Mouse (Mus musculus) forebrain, embryonic 13.5 days (tissue): Measurements from ENCODE around the gene Frg2f1. TPM values are rescaled to one million over a fixed set of nuclear protein-coding genes. Genes with fewer than 3 reads are reported as not detected.
"Not testable (repeated sequence)": the region's sequence is repeated elsewhere in the genome, so short reads cannot be mapped to it uniquely, and the experiment has no call there.

ENCODE experiments used
- ATAC-seq: fragments of 200-750 bp; cut with Nextera tagmentation; 2 replicates; pipeline ENCODE4 v1.8.0; 2017
- H3K27ac ChIP-seq: fragments of 300-500 bp; sonication (generic); 2 replicates; pipeline ENCODE4 v1.5.1; 2015; ENCODE audit warnings: inconsistent platforms, mild to moderate bottlenecking, moderate library complexity
- H3K27me3 ChIP-seq: fragments of 300-500 bp; sonication (generic); 2 replicates; pipeline ENCODE4 v1.6.1; 2015; ENCODE audit warnings: mild to moderate bottlenecking, inconsistent platforms
- H3K36me3 ChIP-seq: fragments of 300-500 bp; sonication (generic); 2 replicates; pipeline ENCODE4 v1.6.1; 2015; ENCODE audit warnings: mild to moderate bottlenecking, inconsistent platforms; ENCODE audit not compliant: poor library complexity, severe bottlenecking
- H3K4me1 ChIP-seq: fragments of 300-500 bp; sonication (generic); 2 replicates; pipeline ENCODE4 v1.6.1; 2015; ENCODE audit warnings: inconsistent platforms
- H3K4me2 ChIP-seq: fragments of 300-500 bp; sonication (generic); 2 replicates; pipeline ENCODE4 v1.6.1; 2015; ENCODE audit warnings: inconsistent platforms, mild to moderate bottlenecking, moderate library complexity
- H3K4me3 ChIP-seq: fragments of 300-500 bp; sonication (generic); 2 replicates; pipeline ENCODE4 v1.5.1; 2015; ENCODE audit warnings: mild to moderate bottlenecking, inconsistent platforms
- H3K9ac ChIP-seq: fragments of 300-500 bp; sonication (generic); 2 replicates; pipeline ENCODE4 v1.6.1; 2015; ENCODE audit warnings: mild to moderate bottlenecking, inconsistent platforms
- H3K9me3 ChIP-seq: fragments of 300-500 bp; sonication (generic); replicated peaks from 2 replicates; pipeline ENCODE4 v1.6.1; 2016; ENCODE audit warnings: inconsistent platforms
- WGBS: fragments of 180-500 bp; shearing (Covaris S2); methylation state at CpG from one replicate; pipeline ENCODE4 v1.1.7; 2015; 5-methylcytosine and 5-hydroxymethylcytosine counted together
- polyA plus RNA-seq: library from polyadenylated mRNA; unstranded; fragments of >200 nt; fragmentation: Nextera tagmentation; extraction: Ambion mirVana; gene quantifications from 2 replicates; pipeline ENCODE4 v1.2.1, GENCODE M21; 2015

The Frg2f1 gene
- polyA plus RNA-seq, 1 experiment from 2014 or later = 4.8 TPM

DNA sequence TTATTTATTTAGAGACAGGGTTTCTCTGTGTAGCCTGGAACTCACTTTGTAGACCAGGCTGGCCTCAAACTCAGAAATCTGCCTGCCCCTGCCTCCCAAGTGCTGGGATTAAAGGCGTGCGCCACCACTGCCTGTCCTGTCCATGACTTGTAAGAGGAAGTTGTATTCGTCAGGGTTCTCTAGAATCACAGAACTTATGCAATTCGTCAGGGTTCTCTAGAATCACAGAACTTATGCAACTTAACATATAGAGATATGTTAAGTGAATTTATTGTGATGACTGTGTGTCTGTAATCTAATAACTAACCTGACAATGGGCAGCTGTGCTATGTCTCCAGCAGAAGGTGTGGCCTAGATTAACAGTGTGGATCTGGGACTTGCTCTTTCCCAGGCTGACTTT, 2.7 kb downstream of the Frg2f1 start, which contains the start of gene Foxj3:
Foxj3 (plus strand) TSS at position 390 of the 400 bp plus-strand sequence.
- H3K4me3 ChIP-seq, H3K4me2 ChIP-seq, H3K9ac ChIP-seq, H3K27me3 ChIP-seq, H3K9me3 ChIP-seq, H3K36me3 ChIP-seq, H3K27ac ChIP-seq, ATAC-seq: not testable (repeated sequence)
- WGBS = 93% methylated on average over 4 of the region's 4 CpGs
- H3K4me1 ChIP-seq = peaks cover 18% of the 10 kb centered on the region

DNA sequence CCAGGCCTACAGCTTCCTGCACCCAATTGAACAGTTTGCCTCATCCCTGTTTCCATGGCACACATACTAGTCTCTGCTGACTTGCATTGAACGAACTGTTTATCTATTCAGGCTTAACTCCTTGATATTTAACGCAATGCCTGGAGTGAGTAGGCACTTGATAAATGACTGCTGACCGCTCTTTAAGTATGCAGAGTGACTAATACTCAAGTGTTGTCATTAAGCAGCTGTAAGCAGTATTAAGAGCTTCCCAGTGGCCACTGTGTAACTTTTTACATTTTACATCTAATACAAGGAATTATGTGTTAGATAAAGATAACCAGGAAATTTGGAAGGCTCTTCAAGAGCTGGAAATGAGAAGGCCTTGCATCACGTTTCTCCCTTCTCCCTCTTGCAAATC, 4.2 kb downstream of the Frg2f1 start:
- peaks cover 5% of the 10 kb centered on the region; the same call in 1 of the 2 replicates for H3K4me1 ChIP-seq
- no peaks in the 10 kb centered on the region for H3K36me3 ChIP-seq
- no peaks in the 10 kb centered on the region for H3K27me3 ChIP-seq
- H3K9me3 ChIP-seq = no peaks in the 10 kb centered on the region
- H3K4me3 ChIP-seq = no peak overlapping the region
- WGBS = 59% methylated on average over 4 of the region's 4 CpGs
- no peak overlapping the region for H3K9ac ChIP-seq
- H3K27ac ChIP-seq = no peak overlapping the region
- ATAC-seq = no peak
- H3K4me2 ChIP-seq = no peak overlapping the region

DNA sequence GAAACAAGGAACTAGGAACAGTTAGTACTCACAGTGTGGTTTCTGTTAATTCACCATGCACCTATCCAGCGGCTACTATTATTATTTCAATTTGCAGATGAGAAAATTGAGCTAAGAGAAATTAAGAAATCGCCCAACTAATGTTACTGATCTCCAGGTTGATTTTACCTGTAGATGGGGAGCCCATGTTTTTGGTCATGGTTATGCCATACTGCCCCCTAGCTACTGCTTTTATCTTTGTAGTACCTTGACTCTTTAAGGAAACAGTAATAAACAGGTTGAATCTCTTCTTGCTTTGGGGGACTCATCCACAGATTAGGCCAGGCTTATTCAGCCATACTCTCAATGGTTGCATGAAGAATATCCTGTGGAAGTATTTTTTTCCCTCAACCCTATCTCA, 7.5 kb downstream of the Frg2f1 start:
- Histone ChIP-seq H3K4me1 (no peaks in the 10 kb centered on the region), H3K4me2 (no peak overlapping the region), H3K36me3 (no peaks in the 10 kb centered on the region), H3K27me3 (no peaks in the 10 kb centered on the region), H3K27ac (no peak overlapping the region), H3K4me3 (no peak overlapping the region), H3K9ac (no peak overlapping the region), H3K9me3 (no peaks in the 10 kb centered on the region)
- no peak for ATAC-seq
- 71% methylated on average over 2 of the region's 2 CpGs for WGBS

DNA sequence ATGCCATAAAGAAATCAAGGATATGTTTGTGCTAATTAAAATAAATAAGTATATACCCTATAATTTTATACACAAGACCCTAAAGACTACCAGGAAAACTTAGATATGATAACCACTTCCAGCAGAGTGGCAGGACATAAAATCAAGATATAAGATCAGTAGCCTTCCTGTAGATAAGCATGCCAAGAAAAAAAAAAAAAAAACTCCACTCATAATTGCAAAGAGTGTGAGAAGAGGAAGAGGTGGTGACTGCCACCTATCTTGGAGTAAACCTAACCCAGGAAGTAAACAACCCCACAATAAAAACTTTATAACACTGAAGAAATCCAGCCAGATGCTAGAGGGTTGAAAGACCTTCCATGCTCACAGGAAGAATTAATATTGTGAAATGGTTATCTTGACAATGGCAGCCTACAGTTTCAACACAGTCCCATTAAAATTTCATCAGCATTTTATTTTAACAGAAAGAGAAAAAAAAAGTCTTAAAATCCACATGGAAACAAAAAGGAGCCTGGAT, 12.9 kb downstream of the Frg2f1 start:
- no peak overlapping the region for H3K9ac ChIP-seq
- ATAC-seq = no peak
- H3K36me3 ChIP-seq = no peaks in the 10 kb centered on the region
- no peak overlapping the region for H3K27ac ChIP-seq
- H3K27me3 ChIP-seq = no peaks in the 10 kb centered on the region
- no peak overlapping the region for H3K4me2 ChIP-seq
- H3K9me3 ChIP-seq = no peaks in the 10 kb centered on the region
- H3K4me1 ChIP-seq = no peaks in the 10 kb centered on the region; the same call in 1 of the 2 replicates
- no peak overlapping the region for H3K4me3 ChIP-seq

DNA sequence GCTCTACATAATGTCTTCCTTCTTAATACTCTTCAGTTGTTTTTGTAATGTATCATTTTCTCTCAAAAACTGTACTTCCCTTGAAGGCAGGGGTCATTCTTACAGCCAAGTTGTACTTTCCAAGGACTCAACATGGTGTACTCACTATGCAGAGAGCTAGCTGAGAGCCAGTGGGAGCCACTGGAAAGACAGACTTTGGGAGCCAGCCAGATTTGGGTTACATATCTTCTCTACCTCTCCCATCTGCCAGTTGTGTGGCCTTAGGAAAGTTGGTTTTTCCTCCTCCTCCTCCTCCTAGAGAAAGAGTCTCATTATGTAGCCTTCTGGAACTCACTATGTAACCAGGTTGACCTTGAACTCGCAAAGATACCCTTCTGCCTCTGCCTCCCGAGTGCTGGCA, 14.9 kb downstream of the Frg2f1 start:
- peak overlapping the region; percentile 69 for H3K27ac ChIP-seq
- no peak for ATAC-seq
- no peak overlapping the region for H3K4me2 ChIP-seq
- H3K4me3 ChIP-seq = no peak overlapping the region
- H3K4me1 ChIP-seq = no peaks in the 10 kb centered on the region; the same call in 1 of the 2 replicates
- 89% methylated on average over 2 of the region's 2 CpGs for WGBS
- H3K9ac ChIP-seq = no peak overlapping the region
- H3K9me3 ChIP-seq = no peaks in the 10 kb centered on the region
- H3K36me3 ChIP-seq = no peaks in the 10 kb centered on the region
- H3K27me3 ChIP-seq = no peaks in the 10 kb centered on the region

DNA sequence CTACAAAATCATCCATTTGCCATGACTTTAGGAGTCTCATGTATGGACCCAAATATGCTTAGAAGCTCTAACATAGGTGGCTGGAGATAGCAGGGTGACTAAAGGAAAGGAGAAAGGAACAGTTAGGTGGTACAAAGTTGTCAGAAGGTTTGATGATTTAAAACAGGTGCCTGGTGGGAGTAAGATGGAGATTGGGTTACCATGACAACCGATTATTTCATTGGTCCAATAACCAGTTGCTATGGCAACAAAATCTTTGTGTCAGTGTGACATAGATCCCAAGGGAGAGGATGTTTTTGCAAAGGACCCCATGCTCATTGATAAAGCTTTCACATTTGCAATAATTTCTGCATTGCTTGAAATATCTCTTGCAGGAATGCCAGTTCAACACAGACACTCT, 15.3 kb downstream of the Frg2f1 start:
- no peak overlapping the region for H3K4me2 ChIP-seq
- no peak overlapping the region for H3K9ac ChIP-seq

DNA sequence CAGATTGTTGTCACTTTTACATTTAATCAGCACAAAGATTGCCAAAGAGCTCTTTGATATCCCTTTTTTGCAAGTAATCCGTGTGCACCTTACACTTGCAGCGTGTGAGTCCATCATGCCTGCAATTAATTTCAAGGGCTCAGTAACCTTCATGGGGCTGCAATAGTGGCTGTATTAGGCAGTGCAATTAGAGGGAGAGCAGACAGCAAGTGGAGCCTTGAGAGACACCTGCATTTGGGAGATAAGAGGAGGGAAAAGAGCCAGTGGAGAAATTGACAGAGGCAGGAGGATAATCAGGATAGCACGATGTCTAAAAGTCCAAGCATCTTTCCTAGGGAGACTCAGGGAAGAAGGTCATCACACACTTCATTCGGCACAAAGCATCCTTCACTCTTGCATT, 15.8 kb downstream of the Frg2f1 start:
- H3K36me3 ChIP-seq = no peaks in the 10 kb centered on the region
- no peak for ATAC-seq
- no peak overlapping the region for H3K9ac ChIP-seq
- no peak overlapping the region for H3K4me3 ChIP-seq
- no peak overlapping the region for H3K4me2 ChIP-seq
- H3K4me1 ChIP-seq = no peaks in the 10 kb centered on the region; the same call in 1 of the 2 replicates
- H3K9me3 ChIP-seq = no peaks in the 10 kb centered on the region
- H3K27ac ChIP-seq = peak overlapping the region; percentile 44
- H3K27me3 ChIP-seq = no peaks in the 10 kb centered on the region
- WGBS = 67% methylated on average over 4 of the region's 4 CpGs

More for the DNA sequence above, 15.3 kb downstream of the Frg2f1 start:
- Histone ChIP-seq H3K27me3 (no peaks in the 10 kb centered on the region), H3K9me3 (no peaks in the 10 kb centered on the region), H3K36me3 (no peaks in the 10 kb centered on the region), H3K4me1 (no peaks in the 10 kb centered on the region; the same call in 1 of the 2 replicates), H3K27ac (peak overlapping the region; percentile 69), H3K4me3 (no peak overlapping the region)
- 0 out of 2 replicates have a peak, but pooled peaks have one; percentile 27 for ATAC-seq
- 90% methylated on average over 1 of the region's 1 CpGs for WGBS

DNA sequence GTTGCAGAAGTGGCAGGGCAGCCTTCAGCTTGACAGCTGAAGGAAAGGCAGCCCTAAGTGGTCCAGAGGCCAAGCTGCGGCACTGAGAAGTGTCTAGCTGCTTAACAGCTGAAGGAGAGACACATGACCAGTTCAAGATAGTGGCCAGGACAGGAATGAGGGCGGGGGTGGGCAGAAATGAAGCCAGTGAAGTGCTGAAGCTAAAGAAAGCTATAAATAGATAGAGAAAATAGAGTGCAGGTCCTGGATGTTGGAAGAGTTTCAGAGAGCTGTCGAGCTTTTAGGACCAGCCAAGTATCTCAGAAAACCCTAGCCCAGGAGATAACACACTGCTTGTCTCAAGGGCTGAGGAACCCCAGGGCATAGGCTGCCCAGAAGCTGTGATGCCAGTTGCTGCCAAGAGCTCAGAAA, 26.6 kb downstream of the Frg2f1 start:
- no peak for ATAC-seq
- Histone ChIP-seq H3K4me2 (no peak overlapping the region), H3K27ac (no peak overlapping the region), H3K4me3 (no peak overlapping the region), H3K9ac (no peak overlapping the region), H3K4me1 (no peaks in the 10 kb centered on the region), H3K9me3 (no peaks in the 10 kb centered on the region), H3K27me3 (no peaks in the 10 kb centered on the region), H3K36me3 (no peaks in the 10 kb centered on the region)
- 58% methylated on average over 3 of the region's 3 CpGs for WGBS

DNA sequence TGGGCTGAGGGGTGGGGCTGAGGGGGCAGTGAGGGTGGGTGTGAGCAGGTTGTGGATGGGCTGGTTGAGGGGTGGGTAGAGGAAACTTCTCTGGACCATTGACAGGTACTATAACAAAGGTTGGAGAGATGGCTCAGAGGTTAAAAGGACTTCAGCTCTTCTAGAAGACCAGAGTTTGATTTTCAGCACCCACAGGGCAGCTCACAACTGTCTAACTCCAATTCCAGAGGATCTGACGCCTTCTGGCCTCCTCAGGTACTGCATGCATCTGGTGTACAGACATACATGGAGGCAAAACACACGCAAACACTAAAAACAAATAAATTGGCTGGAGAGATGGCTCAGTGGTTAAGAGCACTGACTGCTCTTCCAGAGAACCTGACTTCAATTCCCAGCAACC, 27.7 kb downstream of the Frg2f1 start:
- no peak for ATAC-seq
- WGBS = 54% methylated on average over 2 of the region's 2 CpGs

DNA sequence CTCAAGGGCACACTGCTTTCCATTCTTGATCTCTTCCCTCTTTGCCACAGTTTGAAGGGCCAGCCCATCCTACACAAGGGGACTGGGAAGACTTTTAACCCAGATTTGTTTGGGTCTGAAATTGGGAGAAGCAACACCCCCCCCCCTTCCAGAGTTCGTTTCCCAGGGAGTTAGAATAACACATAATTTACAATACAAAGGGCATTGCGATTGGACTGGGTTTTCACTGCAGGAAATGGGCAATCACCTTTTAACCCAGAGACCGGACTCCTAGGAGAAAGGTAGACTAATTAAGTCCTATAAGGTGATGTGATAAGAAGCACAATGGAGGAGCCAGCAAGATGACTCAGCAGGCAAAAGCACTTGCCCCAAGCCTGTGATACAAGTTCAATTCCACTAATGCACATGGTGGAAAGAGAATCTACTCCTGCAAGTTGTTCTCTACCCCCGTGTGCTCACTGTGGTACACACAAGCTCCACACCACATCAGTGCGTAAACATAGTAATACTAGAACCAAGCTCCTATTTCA, 40.9 kb downstream of the Frg2f1 start:
- Histone ChIP-seq H3K4me2 (no peak overlapping the region), H3K4me3 (no peak overlapping the region), H3K27me3 (peaks cover 4% of the 10 kb centered on the region; the same call in 1 of the 2 replicates), H3K9me3 (no peaks in the 10 kb centered on the region), H3K4me1 (no peaks in the 10 kb centered on the region), H3K36me3 (no peaks in the 10 kb centered on the region), H3K9ac (no peak overlapping the region), H3K27ac (no peak overlapping the region)
- no peak for ATAC-seq
- 61% methylated on average over 5 of the region's 5 CpGs for WGBS

More for the DNA sequence above, 27.7 kb downstream of the Frg2f1 start:
- Histone ChIP-seq H3K9ac (no peak overlapping the region), H3K4me1 (no peaks in the 10 kb centered on the region), H3K4me2 (no peak overlapping the region), H3K9me3 (no peaks in the 10 kb centered on the region), H3K27me3 (no peaks in the 10 kb centered on the region), H3K4me3 (no peak overlapping the region), H3K27ac (no peak overlapping the region), H3K36me3 (no peaks in the 10 kb centered on the region)

DNA sequence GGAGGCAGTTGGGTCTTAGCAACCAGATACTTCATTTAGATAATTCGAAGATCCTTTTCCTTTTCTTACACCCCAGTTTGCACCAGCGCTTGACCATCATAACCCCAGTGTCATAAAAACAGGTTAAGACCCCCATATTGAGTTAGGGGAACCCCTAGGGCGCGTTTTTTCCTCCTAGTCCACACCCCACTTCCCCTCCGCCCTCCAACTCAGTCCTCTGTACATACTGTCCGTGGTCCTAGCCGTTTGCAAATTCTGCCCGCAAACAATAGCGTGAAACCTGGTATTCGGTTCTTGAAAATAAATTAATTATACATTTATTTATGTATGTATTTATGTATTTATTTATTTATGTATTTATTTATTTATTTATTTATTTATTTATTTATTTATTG, 46.4 kb downstream of the Frg2f1 start:
- peak overlapping the region; percentile 76 for H3K9ac ChIP-seq
- H3K4me2 ChIP-seq = peak overlapping the region; percentile 78
- ATAC-seq = peak; percentile 46
- no peaks in the 10 kb centered on the region for H3K9me3 ChIP-seq
- H3K4me3 ChIP-seq = peak overlapping the region; percentile 61
- WGBS = 40% methylated on average over 10 of the region's 10 CpGs
- peaks cover 4% of the 10 kb centered on the region; the same call in 1 of the 2 replicates for H3K27me3 ChIP-seq
- peaks cover 12% of the 10 kb centered on the region; the same call in 1 of the 2 replicates for H3K4me1 ChIP-seq
- no peaks in the 10 kb centered on the region for H3K36me3 ChIP-seq
- H3K27ac ChIP-seq = no peak overlapping the region

DNA sequence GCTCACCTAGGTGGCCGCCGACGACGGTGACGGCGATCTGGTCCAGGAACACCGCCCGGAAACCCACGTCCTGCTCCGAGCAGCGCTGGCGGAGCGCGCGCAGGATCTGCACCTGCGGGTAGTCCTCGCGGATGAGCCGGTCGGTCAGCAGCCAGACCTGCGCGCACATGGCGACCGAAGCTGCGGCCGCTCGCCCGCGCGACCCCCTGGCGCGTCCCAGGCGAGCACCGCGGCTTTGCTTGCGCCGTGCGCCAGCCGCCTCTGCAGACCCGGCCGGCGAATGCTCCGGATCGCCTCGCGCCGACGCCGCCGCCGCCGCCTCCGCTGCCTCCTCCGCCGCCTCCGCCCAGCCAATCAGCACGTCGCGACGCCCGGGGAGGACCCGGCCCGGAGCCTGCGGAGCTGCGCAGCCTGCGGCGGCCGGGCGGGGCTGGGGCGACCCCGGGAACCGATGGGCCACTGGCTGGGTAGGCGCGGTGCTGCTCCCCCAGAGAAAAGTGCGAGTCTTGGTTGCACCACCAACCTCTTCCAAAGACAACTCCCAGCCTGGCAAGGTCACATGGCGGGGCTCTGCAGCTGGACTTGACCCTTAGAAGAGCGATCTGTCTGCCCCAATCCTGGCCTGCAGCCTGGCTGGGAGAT, 46.9 kb downstream of the Frg2f1 start, which contains the start of gene Rimkla:
Rimkla (minus strand) TSS at position 338 of the 642 bp plus-strand sequence.
- Histone ChIP-seq H3K9me3 (no peaks in the 10 kb centered on the region), H3K27me3 (peaks cover 4% of the 10 kb centered on the region; the same call in 1 of the 2 replicates), H3K4me1 (peaks cover 12% of the 10 kb centered on the region; the same call in 1 of the 2 replicates), H3K4me2 (peak within 1 kb of the TSS; percentile 78), H3K36me3 (no peaks in the 10 kb centered on the region), H3K9ac (peak within 1 kb of the TSS; percentile 76), H3K4me3 (peak within 1 kb of the TSS; percentile 61), H3K27ac (peak within 1 kb of the TSS; percentile 52; the same call in 1 of the 2 replicates)
- ATAC-seq = peak; percentile 95
- under 1% methylated on average over 65 of the region's 77 CpGs for WGBS
